Mouse (Mus musculus): ENCODE measurements at regions not wholly inside any gene's neighbourhood (a gene's known extent, or its start where the extent isn't known, plus 50 kb on each side); places are given as distances from the start of the nearest gene placed in this dataset.

DNA sequence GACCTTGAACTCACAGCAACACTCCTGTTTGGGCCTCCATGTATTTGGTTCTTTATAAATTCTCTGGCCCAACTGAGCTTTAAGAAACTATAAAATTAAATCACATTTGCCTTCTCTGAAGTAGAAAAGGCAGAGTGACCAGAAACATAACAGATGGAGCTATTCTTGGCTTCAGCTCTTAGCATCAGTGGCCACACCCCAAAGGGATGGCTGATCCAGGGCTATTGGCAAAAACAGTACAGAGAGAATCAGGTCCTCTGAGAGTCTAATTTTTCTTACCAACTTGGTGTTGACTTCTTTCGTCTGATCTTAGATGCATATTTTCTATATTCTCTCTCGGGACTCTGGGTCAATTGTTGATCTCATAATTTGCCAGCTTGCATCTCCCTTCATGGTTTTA, 103.2 kb upstream of the Arhgap20 start:
- TF ChIP-seq POLR2A (IDR thresholded peaks at IDR 0.05; ENCODE audit: control insufficient read depth, low read depth, low read length) (no peak), CTCF (IDR thresholded peaks at IDR 0.05; ENCODE audit: control insufficient read depth, insufficient read depth, insufficient replicate concordance, low read depth, low read length) (no peak)

All from testis, adult 2 months (tissue).